Mouse (Mus musculus) hindbrain, embryonic 12.5 days (tissue): ENCODE measurements around the gene Kcnj10. TPM values are rescaled to one million over a fixed set of nuclear protein-coding genes. Genes with fewer than 3 reads are reported as not detected.

Experiments
- ATAC-seq: fragments of 200-750 bp; cut with Nextera tagmentation; 2 replicates; pipeline ENCODE4 v1.8.0; 2017; ENCODE audit warnings: moderate TSS enrichment; ENCODE audit not compliant: low FRiP score
- H3K27ac ChIP-seq: fragments of 300-500 bp; sonication (generic); 2 replicates; pipeline ENCODE4 v1.5.1; 2016; ENCODE audit warnings: mild to moderate bottlenecking
- H3K27me3 ChIP-seq: fragments of 300-500 bp; sonication (generic); 2 replicates; pipeline ENCODE4 v1.6.1; 2016; ENCODE audit warnings: mild to moderate bottlenecking
- H3K36me3 ChIP-seq: fragments of 300-500 bp; sonication (generic); 2 replicates; pipeline ENCODE4 v1.6.1; 2016; ENCODE audit warnings: mild to moderate bottlenecking
- H3K4me1 ChIP-seq: fragments of 300-500 bp; sonication (generic); 2 replicates; pipeline ENCODE4 v1.6.1; 2016
- H3K4me2 ChIP-seq: fragments of 300-500 bp; sonication (generic); replicated peaks from 2 replicates; pipeline ENCODE4 v1.6.1; 2016; ENCODE audit warnings: mild to moderate bottlenecking
- H3K4me3 ChIP-seq: fragments of 300-500 bp; sonication (generic); 2 replicates; pipeline ENCODE4 v1.5.1; 2016; ENCODE audit warnings: mild to moderate bottlenecking
- H3K9ac ChIP-seq: fragments of 300-500 bp; sonication (generic); 2 replicates; pipeline ENCODE4 v1.6.1; 2016; ENCODE audit warnings: mild to moderate bottlenecking, moderate library complexity
- H3K9me3 ChIP-seq: fragments of 300-500 bp; sonication (generic); replicated peaks from 2 replicates; pipeline ENCODE4 v1.6.1; 2016; ENCODE audit warnings: mild to moderate bottlenecking
- WGBS: fragments of 180-500 bp; shearing (Covaris S2); methylation state at CpG from one replicate; pipeline ENCODE4 v1.1.7; 2016; 5-methylcytosine and 5-hydroxymethylcytosine counted together
- polyA plus RNA-seq: library from polyadenylated mRNA; unstranded; fragments of >200 nt; fragmentation: Nextera tagmentation; extraction: Ambion mirVana; gene quantifications from 2 replicates; pipeline ENCODE4 v1.2.1, GENCODE M21; 2016

Gene Kcnj10
- polyA plus RNA-seq, result 0.53 and 0.83 TPM in 2 replicates

- Histone ChIP-seq H3K9ac (peak within 1 kb of the TSS; percentile 59), H3K36me3 (no peaks in the 10 kb centered on the region), H3K27ac (peak within 1 kb of the TSS; percentile 48), H3K4me3 (peak within 1 kb of the TSS; percentile 51), H3K4me1 (peaks cover 20% of the 10 kb centered on the region), H3K9me3 (no peaks in the 10 kb centered on the region), H3K4me2 (peak within 1 kb of the TSS; percentile 77), H3K27me3 (peaks cover 16% of the 10 kb centered on the region)
- WGBS, result 2% methylated on average over 38 of the region's 38 CpGs
- peak; percentile 95 for ATAC-seq
These were observed at the start of gene Kcnj10 for GRCm38 (mm10) chr1:172340729-172341321. Kcnj10 (plus strand) TSS chr1:172341210.

GRCm38 (mm10) chr1:172292880-172293279 is 48.1 kb upstream of the Kcnj10 start:
- ATAC-seq, result no peak
- Histone ChIP-seq H3K9ac (no peak overlapping the region), H3K27me3 (no peaks in the 10 kb centered on the region), H3K4me1 (peaks cover 31% of the 10 kb centered on the region), H3K9me3 (no peaks in the 10 kb centered on the region), H3K4me3 (no peak overlapping the region), H3K4me2 (no peak overlapping the region), H3K36me3 (no peaks in the 10 kb centered on the region), H3K27ac (no peak overlapping the region)
- 92% methylated on average over 2 of the region's 2 CpGs for WGBS

- no peak for ATAC-seq
These were observed 47.6 kb upstream of the Kcnj10 start for GRCm38 (mm10) chr1:172293449-172293848.

GRCm38 (mm10) chr1:172295751-172296197 is 45.2 kb upstream of the Kcnj10 start:
- peak overlapping the region; percentile 40 for H3K4me2 ChIP-seq
- 39% methylated on average over 4 of the region's 4 CpGs for WGBS
- peaks cover 49% of the 10 kb centered on the region for H3K4me1 ChIP-seq
- H3K27ac ChIP-seq, result peak overlapping the region; percentile 49
- H3K9me3 ChIP-seq, result no peaks in the 10 kb centered on the region
- peaks cover 12% of the 10 kb centered on the region; the same call in 1 of the 2 replicates for H3K27me3 ChIP-seq
- no peak overlapping the region for H3K9ac ChIP-seq
- ATAC-seq, result peak; percentile 65
- H3K4me3 ChIP-seq, result no peak overlapping the region
- no peaks in the 10 kb centered on the region for H3K36me3 ChIP-seq

More at GRCm38 (mm10) chr1:172293449-172293848, 47.6 kb upstream of the Kcnj10 start:
- Histone ChIP-seq H3K9me3 (no peaks in the 10 kb centered on the region), H3K36me3 (no peaks in the 10 kb centered on the region), H3K4me2 (no peak overlapping the region), H3K9ac (no peak overlapping the region), H3K4me3 (no peak overlapping the region), H3K4me1 (peaks cover 36% of the 10 kb centered on the region), H3K27me3 (0 out of 2 replicates have a peak, but pooled peaks cover 4% of the 10 kb centered on the region), H3K27ac (no peak overlapping the region)
- 90% methylated on average over 11 of the region's 11 CpGs for WGBS

GRCm38 (mm10) chr1:172296816-172297510 is 44.0 kb upstream of the Kcnj10 start:
- peak overlapping the region; percentile 22; the same call in 1 of the 2 replicates for H3K4me3 ChIP-seq

GRCm38 (mm10) chr1:172297611-172298537 is 43.1 kb upstream of the Kcnj10 start, which contains the start of gene Atp1a2:
Atp1a2 (minus strand) TSS chr1:172298064.
- ATAC-seq, result peak; percentile 49
- H3K27ac ChIP-seq, result peak within 1 kb of the TSS; percentile 49
- WGBS, result 9% methylated on average over 16 of the region's 16 CpGs
- H3K4me2 ChIP-seq, result peak within 1 kb of the TSS; percentile 40
- H3K9me3 ChIP-seq, result no peaks in the 10 kb centered on the region
- peaks cover 69% of the 10 kb centered on the region for H3K4me1 ChIP-seq
- peak within 1 kb of the TSS; percentile 22; the same call in 1 of the 2 replicates for H3K4me3 ChIP-seq
- H3K36me3 ChIP-seq, result no peaks in the 10 kb centered on the region
- H3K27me3 ChIP-seq, result peaks cover 12% of the 10 kb centered on the region; the same call in 1 of the 2 replicates
- H3K9ac ChIP-seq, result peak within 1 kb of the TSS; percentile 43; the same call in 1 of the 2 replicates

More at GRCm38 (mm10) chr1:172296816-172297510, 44.0 kb upstream of the Kcnj10 start:
- ATAC-seq, result no peak
- H3K27me3 ChIP-seq, result peaks cover 12% of the 10 kb centered on the region; the same call in 1 of the 2 replicates
- H3K9ac ChIP-seq, result peak overlapping the region; percentile 43; the same call in 1 of the 2 replicates
- H3K36me3 ChIP-seq, result no peaks in the 10 kb centered on the region
- 83% methylated on average over 6 of the region's 6 CpGs for WGBS
- H3K27ac ChIP-seq, result peak overlapping the region; percentile 49; the same call in 1 of the 2 replicates
- H3K4me2 ChIP-seq, result peak overlapping the region; percentile 40
- H3K4me1 ChIP-seq, result peaks cover 61% of the 10 kb centered on the region
- H3K9me3 ChIP-seq, result no peaks in the 10 kb centered on the region

GRCm38 (mm10) chr1:172299528-172299927 is 41.5 kb upstream of the Kcnj10 start:
- 62% methylated on average over 7 of the region's 7 CpGs for WGBS
- Histone ChIP-seq H3K4me2 (no peak overlapping the region), H3K4me3 (no peak overlapping the region), H3K9me3 (no peaks in the 10 kb centered on the region), H3K9ac (no peak overlapping the region), H3K27ac (no peak overlapping the region), H3K27me3 (peaks cover 12% of the 10 kb centered on the region; the same call in 1 of the 2 replicates), H3K4me1 (peaks cover 75% of the 10 kb centered on the region), H3K36me3 (no peaks in the 10 kb centered on the region)
- ATAC-seq, result no peak

- 72% methylated on average over 5 of the region's 5 CpGs for WGBS
- Histone ChIP-seq H3K9ac (no peak overlapping the region), H3K9me3 (no peaks in the 10 kb centered on the region), H3K4me2 (no peak overlapping the region), H3K36me3 (no peaks in the 10 kb centered on the region), H3K4me1 (peaks cover 71% of the 10 kb centered on the region), H3K27me3 (peaks cover 12% of the 10 kb centered on the region; the same call in 1 of the 2 replicates), H3K27ac (no peak overlapping the region), H3K4me3 (no peak overlapping the region)
- ATAC-seq, result no peak
These were observed 40.8 kb upstream of the Kcnj10 start for GRCm38 (mm10) chr1:172300247-172300646.

- Histone ChIP-seq H3K4me1 (peaks cover 61% of the 10 kb centered on the region), H3K9ac (no peak overlapping the region), H3K4me2 (no peak overlapping the region), H3K4me3 (no peak overlapping the region), H3K9me3 (no peaks in the 10 kb centered on the region), H3K27me3 (peaks cover 12% of the 10 kb centered on the region; the same call in 1 of the 2 replicates), H3K27ac (0 out of 2 replicates have a peak overlapping the region, but pooled peaks have one; percentile 23), H3K36me3 (no peaks in the 10 kb centered on the region)
- WGBS, result 21% methylated on average over 12 of the region's 12 CpGs
- ATAC-seq, result peak; percentile 60
These were observed 39.8 kb upstream of the Kcnj10 start for GRCm38 (mm10) chr1:172301180-172301579.

GRCm38 (mm10) chr1:172302311-172302710 is 38.7 kb upstream of the Kcnj10 start:
- peaks cover 56% of the 10 kb centered on the region for H3K4me1 ChIP-seq
- H3K4me3 ChIP-seq, result no peak overlapping the region
- ATAC-seq, result no peak
- no peaks in the 10 kb centered on the region for H3K9me3 ChIP-seq
- no peak overlapping the region for H3K9ac ChIP-seq
- 57% methylated on average over 3 of the region's 3 CpGs for WGBS
- no peak overlapping the region for H3K27ac ChIP-seq
- H3K27me3 ChIP-seq, result peaks cover 12% of the 10 kb centered on the region; the same call in 1 of the 2 replicates
- no peak overlapping the region for H3K4me2 ChIP-seq
- H3K36me3 ChIP-seq, result no peaks in the 10 kb centered on the region

- peak overlapping the region; percentile 24; the same call in 1 of the 2 replicates for H3K27ac ChIP-seq
- no peak overlapping the region for H3K4me3 ChIP-seq
- no peak overlapping the region for H3K4me2 ChIP-seq
- H3K27me3 ChIP-seq, result peaks cover 12% of the 10 kb centered on the region; the same call in 1 of the 2 replicates
- H3K4me1 ChIP-seq, result peaks cover 55% of the 10 kb centered on the region
- 2% methylated on average over 6 of the region's 6 CpGs for WGBS
- no peak for ATAC-seq
- H3K9me3 ChIP-seq, result no peaks in the 10 kb centered on the region
- no peaks in the 10 kb centered on the region for H3K36me3 ChIP-seq
- 0 out of 2 replicates have a peak overlapping the region, but pooled peaks have one; percentile 2 for H3K9ac ChIP-seq
These were observed 38.2 kb upstream of the Kcnj10 start for GRCm38 (mm10) chr1:172302851-172303250.
